Mouse (Mus musculus): ENCODE results near the gene Dvl2. TPM values are rescaled to one million over a fixed set of nuclear protein-coding genes. Genes with fewer than 3 reads are reported as not detected.
"Not testable (repeated sequence)": the region's sequence is repeated elsewhere in the genome, so short reads cannot be mapped to it uniquely, and the experiment has no call there.

Dvl2 gene
- total RNA-seq, 1 experiment from 2014 or later: 22.3 TPM

DNA sequence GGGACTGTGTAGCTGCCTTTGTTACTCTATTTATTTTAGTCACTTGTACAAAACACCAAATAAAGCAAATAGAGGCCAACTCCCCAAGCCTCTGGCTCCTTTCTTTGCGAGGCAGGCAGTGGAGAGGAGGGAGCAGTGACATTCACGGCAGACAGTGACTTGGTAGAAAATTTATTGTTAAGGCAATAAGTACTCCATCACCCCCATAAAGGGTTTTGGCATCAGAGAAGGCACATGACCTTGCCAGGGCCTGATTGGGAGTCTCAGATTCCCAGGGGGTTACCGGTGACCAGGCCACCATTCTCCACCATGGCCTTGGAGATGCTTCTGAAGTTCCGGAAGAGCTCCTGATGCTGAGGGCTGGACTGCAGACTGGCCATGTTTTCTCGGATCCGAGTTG, 9.6 kb downstream of the Dvl2 start:
- DNase-seq: no peak

GRCm38 (mm10) chr11:70010548-70010947, 10.2 kb downstream of the Dvl2 start:
- no peak for DNase-seq

DNA sequence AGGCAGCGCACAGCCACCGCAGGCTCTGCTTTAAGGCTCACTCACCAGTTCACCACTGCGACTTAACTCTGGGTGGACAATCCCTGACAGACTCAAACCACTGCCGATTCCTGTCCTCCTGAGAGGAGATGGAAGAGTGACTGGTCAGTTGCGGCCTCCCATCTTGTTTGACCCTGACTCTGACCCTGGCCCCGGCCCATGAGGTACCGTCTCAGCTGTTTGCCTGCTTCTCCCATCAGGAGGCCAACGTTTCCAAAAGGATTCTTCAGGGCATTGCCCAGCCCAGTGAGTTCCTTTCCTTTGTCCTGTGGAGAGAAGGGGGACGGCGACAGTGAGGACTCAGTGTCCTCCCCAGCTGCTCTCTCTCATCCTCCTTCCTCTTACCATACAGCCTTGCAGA, 10.6 kb downstream of the Dvl2 start:
- no peak for DNase-seq

GRCm38 (mm10) chr11:70012931-70013330, 12.5 kb downstream of the Dvl2 start:
- DNase-seq: no peak

DNA sequence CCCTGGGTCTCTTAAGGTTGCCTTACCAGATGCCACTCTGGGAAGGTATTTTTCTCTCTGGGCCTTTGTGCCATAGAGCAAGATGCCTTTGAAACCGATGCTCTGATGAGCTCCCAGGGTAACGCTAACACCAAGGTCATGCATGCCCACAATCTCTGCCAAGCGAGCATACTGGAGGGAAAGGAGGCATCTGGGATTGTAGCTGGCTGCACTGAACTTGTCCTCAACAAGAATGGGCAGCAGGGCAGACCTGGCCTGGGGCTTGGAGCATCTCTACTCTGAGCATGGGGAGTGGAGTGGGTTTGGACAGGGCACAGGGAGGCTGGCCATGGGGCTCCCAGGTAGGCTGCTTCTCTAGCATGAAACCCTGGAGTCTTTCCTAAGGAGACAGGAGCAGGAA, 13.0 kb downstream of the Dvl2 start:
- DNase-seq: no peak

- no peak for DNase-seq
These were observed 13.7 kb downstream of the Dvl2 start for GRCm38 (mm10) chr11:70014051-70014450.

DNA sequence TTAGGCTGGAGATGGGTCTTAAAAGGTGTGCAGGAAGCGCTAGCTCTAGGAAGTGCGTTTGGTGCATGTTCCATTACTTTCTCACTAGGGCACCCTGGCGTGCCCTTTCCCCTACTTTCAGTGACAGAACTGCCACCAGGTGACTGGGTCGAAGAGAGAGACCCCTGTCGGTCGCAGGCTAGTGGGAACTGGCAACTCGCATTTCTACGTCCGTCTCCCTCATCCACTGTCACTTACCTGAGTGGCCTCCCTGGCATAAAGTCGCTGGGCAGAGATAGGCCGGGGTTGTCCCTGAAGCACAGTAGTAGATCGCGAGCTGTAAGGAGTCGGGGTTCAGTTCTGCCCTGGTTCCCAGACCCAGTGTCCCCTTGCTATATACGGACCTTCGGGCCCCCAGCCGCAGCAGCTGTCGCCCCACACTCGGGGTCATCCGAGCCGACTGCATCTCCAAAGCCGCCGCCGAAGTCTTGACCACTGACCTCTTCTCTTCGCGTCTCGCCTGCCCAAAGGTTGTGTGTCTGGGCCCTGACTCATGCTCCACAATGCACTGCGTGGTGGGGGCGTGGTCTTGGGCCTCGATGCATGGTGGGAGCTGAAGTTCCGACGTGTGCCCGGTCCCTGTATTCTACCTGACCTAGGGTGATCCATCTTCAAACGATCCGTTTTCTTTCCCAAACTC, 14.6 kb downstream of the Dvl2 start, which contains the start of gene Acadvl:
TSS of gene Acadvl (minus strand) at position 532 of the 679 bp plus-strand sequence.
- peak; percentile 90 for DNase-seq

- DNase-seq: no peak
These were observed 15.3 kb downstream of the Dvl2 start for GRCm38 (mm10) chr11:70015677-70016076.

GRCm38 (mm10) chr11:70016177-70016576, 15.8 kb downstream of the Dvl2 start:
- not testable (repeated sequence) for DNase-seq

- no peak for DNase-seq
These were observed 16.3 kb downstream of the Dvl2 start, which contains the start of gene Dlg4 for GRCm38 (mm10) chr11:70016669-70017068. Dlg4 (plus strand) TSS chr11:70016942.

GRCm38 (mm10) chr11:70017199-70017767, 16.9 kb downstream of the Dvl2 start:
- no peak for DNase-seq

- DNase-seq: peak; percentile 47
These were observed 18.0 kb downstream of the Dvl2 start for GRCm38 (mm10) chr11:70018131-70018990.

- no peak for DNase-seq
These were observed 19.2 kb downstream of the Dvl2 start for GRCm38 (mm10) chr11:70019495-70020021.

DNA sequence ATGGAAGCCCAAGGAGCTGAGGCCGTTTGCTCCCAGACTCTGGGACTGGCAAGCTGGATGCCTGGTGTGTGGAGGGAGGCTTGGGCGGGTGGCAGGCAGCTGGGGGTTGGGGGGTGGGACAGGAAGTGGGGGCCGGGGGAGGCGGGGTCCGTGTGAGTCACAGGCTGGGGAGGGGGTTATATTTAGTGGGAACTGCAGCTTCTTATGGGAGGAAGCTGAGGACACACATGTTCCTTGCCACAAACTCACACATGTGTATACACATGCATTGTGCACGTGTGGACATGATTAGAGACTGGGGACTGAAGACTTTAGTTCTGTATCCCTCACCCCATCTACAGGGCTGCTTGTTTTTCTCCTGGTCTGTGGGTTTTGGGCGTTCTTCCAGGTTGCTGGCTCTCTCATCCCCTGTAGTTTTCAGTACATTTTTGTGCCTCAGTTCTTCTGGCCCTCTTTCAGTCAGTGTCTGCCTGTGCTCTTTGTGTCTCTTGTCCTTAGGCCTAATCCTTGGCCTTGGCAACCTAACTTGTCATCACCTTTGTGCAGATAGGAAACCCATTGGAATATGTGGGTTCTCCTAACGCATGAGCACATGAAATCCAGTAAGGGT, 19.7 kb downstream of the Dvl2 start:
- no peak for DNase-seq

- DNase-seq: peak; percentile 53
These were observed 20.4 kb downstream of the Dvl2 start for GRCm38 (mm10) chr11:70020731-70021263.

DNA sequence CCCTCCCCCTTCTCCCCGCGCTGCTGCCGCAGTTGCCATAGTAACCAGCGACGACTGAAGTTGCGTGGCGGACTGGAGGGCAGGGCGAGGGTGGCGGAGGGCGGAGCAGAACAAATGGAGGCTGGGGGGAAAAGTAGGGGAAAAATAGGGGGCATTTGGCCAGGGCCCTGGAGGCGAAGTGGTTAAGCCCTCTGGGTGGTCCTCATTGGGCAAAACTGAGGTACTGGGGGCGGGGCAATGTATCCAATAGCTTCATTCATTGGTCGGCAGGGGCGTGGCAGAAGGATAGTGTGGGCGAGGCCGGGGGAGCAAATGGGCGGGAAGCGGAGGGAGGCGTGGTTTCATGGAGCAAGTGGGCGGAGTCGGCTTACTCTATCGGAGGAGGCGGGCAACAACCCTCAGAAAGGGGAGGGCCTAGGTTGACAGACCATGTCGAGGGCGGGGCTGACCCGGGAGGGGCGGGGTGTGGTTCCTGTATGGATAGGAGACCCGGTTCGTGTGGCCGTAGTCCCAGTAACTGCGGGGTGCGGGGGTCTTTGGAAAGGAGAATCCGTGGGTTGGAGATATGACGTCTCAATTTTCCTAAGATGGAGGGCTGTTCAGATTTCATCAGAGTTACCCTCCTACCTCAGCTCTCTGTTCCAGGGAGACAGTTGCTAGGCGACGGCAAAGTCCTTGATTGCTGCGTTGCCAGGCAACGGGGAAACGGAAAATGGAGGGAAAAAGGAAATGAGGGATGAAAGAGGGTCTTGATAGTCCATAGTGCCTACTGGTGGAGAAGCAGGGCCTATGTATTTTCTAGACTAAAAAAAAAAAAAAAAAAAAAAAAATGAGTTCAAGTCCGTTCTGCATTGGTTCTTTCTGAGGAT, 21.1 kb downstream of the Dvl2 start:
- peak; percentile 95 for DNase-seq

- DNase-seq: peak; percentile 45
These were observed 23.2 kb downstream of the Dvl2 start for GRCm38 (mm10) chr11:70023481-70024150.

- no peak for DNase-seq
These were observed 23.7 kb downstream of the Dvl2 start for GRCm38 (mm10) chr11:70024151-70024514.

- peak; percentile 28 for DNase-seq
These were observed 26.3 kb downstream of the Dvl2 start for GRCm38 (mm10) chr11:70026689-70027088.

GRCm38 (mm10) chr11:70027397-70027796, 27.0 kb downstream of the Dvl2 start:
- DNase-seq: no peak

Measured in adrenal gland, postnatal 25 days (tissue).